Mouse (Mus musculus): ENCODE data around the gene AC134908.4. TPM values are rescaled to one million over a fixed set of nuclear protein-coding genes. Genes with fewer than 3 reads are reported as not detected.

The AC134908.4 gene
- polyA plus RNA-seq, 1 experiment = 1.3 TPM

- DNase-seq (ENCODE audit: low read depth, low spot score) = no peak
- WGBS = 74% methylated on average over 15 of the region's 15 CpGs
These were observed 11.4 kb downstream of the AC134908.4 start for GRCm38 (mm10) chr17:25783861-25784574.

DNA sequence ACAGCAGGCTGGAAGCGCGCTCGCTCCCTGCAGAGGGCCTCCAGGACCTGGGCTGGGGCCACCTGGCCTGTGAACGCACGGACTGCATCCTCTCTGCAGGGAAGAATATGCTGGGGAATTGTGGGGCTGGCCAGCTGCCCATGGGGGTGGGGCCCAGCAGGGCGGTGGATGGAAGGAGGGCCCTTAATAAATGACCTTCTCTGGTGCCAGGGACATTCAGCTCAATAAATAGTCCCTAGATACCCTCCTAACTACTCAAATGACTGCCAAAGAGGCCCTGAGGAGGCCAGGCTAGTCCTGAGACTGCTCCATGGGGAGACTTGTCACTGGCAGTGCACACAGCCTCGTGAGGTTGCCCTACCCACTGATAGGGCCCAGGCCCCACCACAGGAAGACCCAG lies 12.4 kb downstream of the AC134908.4 start:
- DNase-seq (ENCODE audit: low read depth, low spot score) = no peak
- WGBS = 58% methylated on average over 7 of the region's 7 CpGs

- WGBS = 75% methylated on average over 6 of the region's 6 CpGs
- no peak for DNase-seq (ENCODE audit: low read depth, low spot score)
These were observed 14.1 kb downstream of the AC134908.4 start for GRCm38 (mm10) chr17:25781339-25781738.

DNA sequence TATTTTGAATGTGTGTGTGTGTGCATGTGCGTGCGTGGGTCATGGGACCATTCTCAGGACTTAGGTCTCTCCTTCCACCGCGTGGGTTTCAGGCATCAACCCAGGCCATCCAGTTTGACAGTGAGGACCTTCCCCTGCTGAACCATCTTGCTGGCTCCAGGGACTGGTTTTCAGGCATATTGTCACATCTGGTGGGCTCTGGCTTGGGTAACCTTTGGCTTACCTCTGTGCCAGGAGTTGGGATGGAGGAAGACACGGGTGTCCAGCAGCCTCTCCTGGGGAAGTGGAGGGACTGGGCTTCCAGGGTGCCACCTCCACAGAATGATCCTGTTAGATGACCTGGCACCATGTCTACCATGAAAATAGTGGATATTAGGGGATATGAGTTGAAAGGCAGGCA lies 17.5 kb downstream of the AC134908.4 start:
- 94% methylated on average over 5 of the region's 5 CpGs for WGBS
- no peak for DNase-seq (ENCODE audit: low read depth, low spot score)

DNA sequence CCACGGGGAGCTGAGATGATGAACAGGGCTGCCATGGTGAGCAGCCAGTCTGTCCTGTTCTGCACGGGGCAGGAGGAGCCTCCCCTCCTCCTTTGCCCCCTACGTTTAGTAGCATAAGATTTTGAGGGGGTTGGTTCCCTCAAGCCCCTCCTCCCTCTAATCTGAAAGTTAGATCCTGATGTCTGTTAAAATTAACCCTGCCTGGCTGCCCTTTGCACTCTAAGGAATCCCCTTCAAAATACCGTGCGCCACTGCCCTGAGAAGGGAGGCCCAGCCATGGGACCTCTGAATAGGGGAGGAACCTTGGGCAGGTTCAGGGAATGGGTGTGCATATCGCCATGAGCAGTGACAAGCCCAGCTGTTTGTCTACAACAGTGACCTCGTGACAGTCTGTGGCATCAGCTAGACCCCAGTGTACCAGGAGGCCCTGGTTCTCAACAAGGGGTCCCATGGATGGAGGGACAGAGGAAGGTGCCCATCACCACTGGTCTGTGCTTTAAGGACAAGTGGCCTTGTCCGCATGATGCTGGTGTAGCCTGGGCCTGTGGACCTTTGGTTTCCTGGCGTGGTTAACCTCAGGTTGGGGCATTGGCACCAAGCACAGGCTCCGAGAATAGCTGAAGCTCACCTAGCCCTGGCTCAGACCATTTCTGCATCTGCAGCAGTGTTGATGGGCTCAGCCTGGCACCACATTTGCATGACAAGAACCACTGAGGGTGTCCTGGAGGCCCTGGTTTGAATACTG lies 20.0 kb downstream of the AC134908.4 start:
- WGBS = 74% methylated on average over 10 of the region's 10 CpGs
- no peak for DNase-seq (ENCODE audit: low read depth, low spot score)

- DNase-seq (ENCODE audit: low read depth, low spot score) = peak; percentile 93
- WGBS = under 1% methylated on average over 37 of the region's 37 CpGs
These were observed 21.8 kb downstream of the AC134908.4 start, which contains the start of gene Narfl for GRCm38 (mm10) chr17:25773549-25774120. TSS of gene Narfl (plus strand) at chr17:25773776.

DNA sequence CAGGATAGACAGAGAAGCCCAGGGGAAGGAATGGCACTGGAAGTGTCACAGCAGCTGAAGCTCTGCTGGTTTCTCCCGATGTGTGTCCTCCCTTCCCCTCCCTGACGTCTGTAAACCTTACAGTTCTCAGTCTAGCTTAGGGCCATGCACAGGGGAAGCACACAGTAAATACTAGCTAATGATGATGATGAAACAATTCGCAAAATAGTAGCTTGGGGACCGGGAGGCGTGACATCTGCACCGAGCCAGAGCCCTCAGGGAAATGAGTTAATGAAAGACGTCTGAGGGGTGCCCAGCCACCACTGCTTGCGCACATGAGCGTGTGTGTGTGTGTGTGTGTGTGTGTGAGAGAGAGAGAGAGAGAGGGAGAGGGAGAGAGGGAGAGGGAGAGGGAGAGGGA lies 26.1 kb downstream of the AC134908.4 start:
- 51% methylated on average over 9 of the region's 9 CpGs for WGBS
- no peak for DNase-seq (ENCODE audit: low read depth, low spot score)

- WGBS = 69% methylated on average over 5 of the region's 5 CpGs
- no peak for DNase-seq (ENCODE audit: low read depth, low spot score)
These were observed 29.6 kb downstream of the AC134908.4 start for GRCm38 (mm10) chr17:25765886-25766285.

- DNase-seq (ENCODE audit: low read depth, low spot score) = no peak
- 46% methylated on average over 3 of the region's 3 CpGs for WGBS
These were observed 32.9 kb downstream of the AC134908.4 start for GRCm38 (mm10) chr17:25762591-25762990.

DNA sequence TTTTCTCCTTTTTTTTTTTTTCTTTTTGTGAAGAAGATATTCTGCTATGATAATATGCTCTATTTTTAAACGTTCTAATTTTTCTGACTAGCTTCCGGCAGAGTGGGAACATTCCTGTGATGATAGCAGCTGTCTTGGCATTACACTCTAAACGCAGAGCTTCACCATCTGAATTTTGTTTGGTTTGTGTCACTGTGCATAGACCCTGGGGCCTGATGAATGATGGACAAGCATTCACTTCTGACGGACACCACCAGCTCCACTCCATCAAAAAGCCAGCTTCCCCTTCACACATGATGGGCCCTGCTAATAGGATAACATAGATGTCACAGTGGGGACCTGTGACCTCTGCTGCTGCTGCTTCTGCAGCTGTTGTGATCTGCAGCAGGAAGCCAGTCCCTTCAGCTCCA lies 33.9 kb downstream of the AC134908.4 start:
- DNase-seq (ENCODE audit: low read depth, low spot score) = no peak
- 48% methylated on average over 4 of the region's 4 CpGs for WGBS

GRCm38 (mm10) chr17:25760148-25760547 lies 35.3 kb downstream of the AC134908.4 start:
- DNase-seq (ENCODE audit: low read depth, low spot score) = no peak
- 70% methylated on average over 8 of the region's 8 CpGs for WGBS

GRCm38 (mm10) chr17:25757691-25758090 lies 37.8 kb downstream of the AC134908.4 start:
- 55% methylated on average over 3 of the region's 3 CpGs for WGBS
- DNase-seq (ENCODE audit: low read depth, low spot score) = no peak

- DNase-seq (ENCODE audit: low read depth, low spot score) = no peak
- WGBS = 53% methylated on average over 9 of the region's 9 CpGs
These were observed 38.8 kb downstream of the AC134908.4 start for GRCm38 (mm10) chr17:25756378-25757242.

DNA sequence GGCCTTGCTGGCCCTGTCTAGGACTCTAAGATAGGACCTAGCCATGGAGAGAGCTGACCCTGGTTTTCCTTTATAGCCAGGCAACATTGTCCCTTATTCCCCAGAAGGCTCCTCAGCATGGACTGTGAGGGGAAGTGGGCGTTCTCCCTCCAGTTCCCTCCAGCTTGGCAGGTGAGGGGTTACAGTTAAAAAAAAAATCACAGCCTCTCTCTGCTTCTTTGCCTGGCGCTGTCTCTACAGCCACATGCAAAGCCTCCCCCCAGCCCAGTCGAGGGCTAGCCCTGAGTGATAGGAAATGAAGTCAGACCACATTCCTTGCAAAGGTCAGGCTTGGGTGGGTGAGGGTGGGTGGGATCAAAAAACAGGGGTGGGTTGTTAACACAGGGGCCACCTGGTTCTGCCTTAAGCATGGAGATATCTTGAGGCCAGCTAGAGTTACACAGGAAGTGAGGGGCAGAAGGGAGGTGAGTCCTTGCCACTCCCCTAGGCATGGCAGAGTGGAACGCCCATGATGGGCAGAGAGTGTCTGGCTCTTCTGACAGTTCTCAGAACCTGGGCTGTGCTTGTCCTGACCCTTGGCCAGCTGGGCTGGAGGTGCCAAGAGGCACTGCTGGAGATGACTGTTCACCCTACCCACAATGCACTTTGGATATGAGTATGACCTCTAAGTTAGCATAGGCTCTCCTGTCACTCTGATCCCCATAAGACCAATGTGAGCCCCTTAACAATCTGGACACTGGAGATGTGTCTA lies 39.7 kb downstream of the AC134908.4 start:
- 19% methylated on average over 4 of the region's 4 CpGs for WGBS

GRCm38 (mm10) chr17:25755086-25755485 lies 40.4 kb downstream of the AC134908.4 start:
- 79% methylated on average over 4 of the region's 4 CpGs for WGBS
- no peak for DNase-seq (ENCODE audit: low read depth, low spot score)

More for the DNA sequence above, 39.7 kb downstream of the AC134908.4 start:
- DNase-seq (ENCODE audit: low read depth, low spot score) = no peak

- WGBS = 66% methylated on average over 9 of the region's 9 CpGs
- no peak for DNase-seq (ENCODE audit: low read depth, low spot score)
These were observed 41.2 kb downstream of the AC134908.4 start, which contains the start of gene Msln for GRCm38 (mm10) chr17:25754241-25754640. TSS of gene Msln (minus strand) at chr17:25754378.

DNA sequence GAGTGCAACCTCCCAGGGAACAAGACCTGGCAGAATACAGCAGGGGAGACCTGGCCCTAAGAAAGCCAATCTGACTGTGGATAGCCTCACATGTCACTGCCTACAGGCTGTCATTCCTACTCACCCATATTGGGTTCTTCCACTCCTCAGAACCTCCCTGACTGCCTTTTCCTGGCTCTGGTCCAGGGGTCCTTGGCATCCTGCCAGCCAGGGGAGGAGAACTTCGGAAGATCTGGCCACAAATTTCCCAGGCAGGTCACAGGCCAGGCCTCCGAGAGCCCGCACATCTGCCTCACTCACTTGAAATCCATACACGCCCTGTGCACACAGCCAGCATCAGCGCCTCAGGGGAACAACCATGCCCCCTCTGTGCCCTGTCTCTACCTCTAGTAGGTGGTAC lies 44.0 kb downstream of the AC134908.4 start:
- 9% methylated on average over 5 of the region's 5 CpGs for WGBS
- DNase-seq (ENCODE audit: low read depth, low spot score) = no peak

DNA sequence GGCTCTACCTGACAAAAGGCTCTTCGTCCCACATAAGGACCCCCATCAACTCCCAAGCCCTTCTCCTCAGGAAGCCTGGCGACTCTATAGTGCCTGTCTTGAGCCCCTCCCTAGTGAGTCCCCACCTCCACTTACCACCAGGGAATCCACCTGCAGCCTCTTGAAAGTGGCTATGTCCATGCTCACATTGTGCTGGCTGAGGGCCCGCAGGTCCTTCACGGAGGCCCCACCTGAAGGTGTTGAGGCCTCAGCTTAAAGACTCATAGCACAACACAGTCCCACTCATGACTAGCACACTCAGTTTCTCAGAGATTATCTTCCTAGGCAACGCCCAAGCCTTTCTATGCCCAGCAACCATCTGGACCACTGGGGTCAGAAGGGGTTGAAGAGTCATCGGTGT lies 46.1 kb downstream of the AC134908.4 start:
- WGBS = 81% methylated on average over 6 of the region's 6 CpGs
- DNase-seq (ENCODE audit: low read depth, low spot score) = no peak

- no peak for DNase-seq (ENCODE audit: low read depth, low spot score)
- WGBS = 95% methylated on average over 4 of the region's 4 CpGs
These were observed 47.2 kb downstream of the AC134908.4 start for GRCm38 (mm10) chr17:25748238-25748637.

All from large intestine, adult 2 months (tissue).